ENCODE assay signal across 8 mouse cellular contexts in genomic region chr19:57355451-57356251, GRCm38 (mm10). TPM values are rescaled to one million over a fixed set of nuclear protein-coding genes. Genes with fewer than 3 reads are reported as not detected.
A peak's percentile ranks its signal among the peaks of the same experiment; 100 is the strongest.
DNase-seq lines count a peak whose midpoint lies in the region; ATAC-seq lines count a peak whose summit lies in the region.

No protein-coding gene starts in this region.

- peak; percentile 97 for DNase-seq in heart, adult 11 months
- no peak for DNase-seq in heart, adult 8-10 months (ENCODE audit: low spot score)
- peak; percentile 19 for DNase-seq in ES-CJ7 (ENCODE audit: low read depth, low spot score)
- no peak for DNase-seq in intestine, embryonic 14.5 days (ENCODE audit: low spot score)
- peak; percentile 68 to 73 for DNase-seq in natural killer cell, adult 2 months (ENCODE audit: low spot score in 2 of 2)
- no peak for DNase-seq in frontal cortex, postnatal 10 days (ENCODE audit: low spot score in 2 of 2)
- DNase-seq in right cerebral cortex, postnatal 36 days (ENCODE audit: low spot score in 2 of 2) = no peak
- no peak for DNase-seq in right cerebral cortex, postnatal 25 days

- no peaks in the 10 kb centered on the region for H3K9me3 ChIP-seq in intestine, embryonic 14.5 days (ENCODE audit: control insufficient read depth, low read length)

- peak overlapping the region; percentile 1; the same call in 1 of the 2 replicates for H3K4me2 ChIP-seq in intestine, embryonic 14.5 days (ENCODE audit: low read length)

- H3K9ac ChIP-seq in intestine, embryonic 14.5 days (ENCODE audit: low read length) = no peak overlapping the region

- no peak overlapping the region for H3K4me3 ChIP-seq in intestine, embryonic 14.5 days (ENCODE audit: low read depth, low read length)

- H3K36me3 ChIP-seq in intestine, embryonic 14.5 days (ENCODE audit: control insufficient read depth, insufficient read depth, low read length) = no peaks in the 10 kb centered on the region

- WGBS in intestine, embryonic 14.5 days = 58% methylated on average over 16 of the region's 16 CpGs

- no peak for ATAC-seq in intestine, embryonic 14.5 days (replicated peaks; ENCODE audit: low FRiP score, low TSS enrichment, low read depth)

- H3K27me3 ChIP-seq in intestine, embryonic 14.5 days (replicated peaks; ENCODE audit: control insufficient read depth, insufficient read depth, low read length) = no peaks in the 10 kb centered on the region

- peak overlapping the region; percentile 71 for H3K27ac ChIP-seq in intestine, embryonic 14.5 days (ENCODE audit: low read depth)

- peaks cover 25% of the 10 kb centered on the region for H3K4me1 ChIP-seq in intestine, embryonic 14.5 days (replicated peaks; ENCODE audit: control insufficient read depth, insufficient read depth, low read length)

RNA-seq across cellular contexts. Expression of gene Fam160b1, which starts 4.8 kb away (rescaled TPM):
- total RNA-seq in heart, adult 8-10 months (2022) = 10 to 100 TPM in 3 of 4 experiments, 1 to 10 TPM in 1; 9.8 to 11.6 (median 10.8) TPM
- 16.4 and 18.2 TPM in 2 replicates for polyA plus RNA-seq in intestine, embryonic 14.5 days (2014; fragmentation: Nextera tagmentation; extraction: Ambion mirVana)

RNA-seq across cellular contexts. Expression of gene Ablim1, which starts 40.9 kb away (rescaled TPM):
- total RNA-seq in heart, adult 8-10 months (2022) = 100 to 1,000 TPM; 450 to 472 (median 462) TPM
- 28.3 and 30.2 TPM in 2 replicates for polyA plus RNA-seq in intestine, embryonic 14.5 days (2014; fragmentation: Nextera tagmentation; extraction: Ambion mirVana)

Comparison
In these comparisons a context has a peak if more than half of its experiments do, and no peak if none do; other contexts are left out.
1. DNase-seq: peak in heart, adult 11 months (single experiment), ES-CJ7 (single experiment) and natural killer cell, adult 2 months (2 of 2); none in heart, adult 8-10 months (single experiment), intestine, embryonic 14.5 days (single experiment), frontal cortex, postnatal 10 days (0 of 2), right cerebral cortex, postnatal 36 days (0 of 2) and right cerebral cortex, postnatal 25 days (single experiment).